Mouse (Mus musculus) kidney, postnatal 0 days (tissue): Measurements from ENCODE around the gene Fhod1. TPM values are rescaled to one million over a fixed set of nuclear protein-coding genes. Genes with fewer than 3 reads are reported as not detected.
A peak's percentile ranks its signal among the peaks of the same experiment; 100 is the strongest.

Experiments
- ATAC-seq: fragments of 200-750 bp; cut with Nextera tagmentation; replicated peaks from 2 replicates; pipeline ENCODE4 v1.8.0; 2017; ENCODE audit warnings: low read depth, moderate number of reproducible peaks, moderate TSS enrichment, moderate library complexity; ENCODE audit not compliant: low FRiP score
- DNase-seq: peaks from one replicate; pipeline ENCODE4 v3.0.0-alpha.2; 2016; ENCODE audit warnings: low spot score
- H3K27ac ChIP-seq: fragments of 300-500 bp; sonication (generic); 2 replicates; pipeline ENCODE4 v1.5.1; 2014; ENCODE audit warnings: mild to moderate bottlenecking
- H3K27me3 ChIP-seq: fragments of 300-500 bp; sonication (generic); 2 replicates; pipeline ENCODE4 v1.6.1; 2014; ENCODE audit warnings: low read length, mixed read lengths; ENCODE audit not compliant: insufficient read depth
- H3K36me3 ChIP-seq: fragments of 300-500 bp; sonication (generic); 2 replicates; pipeline ENCODE4 v1.6.1; 2014; ENCODE audit warnings: low read length, mixed read lengths; ENCODE audit not compliant: insufficient read depth
- H3K4me1 ChIP-seq: fragments of 300-500 bp; sonication (generic); replicated peaks from 2 replicates; pipeline ENCODE4 v1.6.1; 2014; ENCODE audit warnings: antibody characterized with exemption, low read length, mixed read lengths; ENCODE audit not compliant: insufficient read depth
- H3K4me2 ChIP-seq: fragments of 300-500 bp; sonication (generic); 2 replicates; pipeline ENCODE4 v1.6.1; 2014; ENCODE audit warnings: mild to moderate bottlenecking, low read length, moderate library complexity, mixed read lengths
- H3K4me3 ChIP-seq: fragments of 300-500 bp; sonication (generic); replicated peaks from 2 replicates; pipeline ENCODE4 v1.5.1; 2014; ENCODE audit warnings: low read depth, low read length
- H3K9ac ChIP-seq: fragments of 300-500 bp; sonication (generic); 2 replicates; pipeline ENCODE4 v1.6.1; 2014; ENCODE audit warnings: low read depth, low read length
- H3K9me3 ChIP-seq: fragments of 300-500 bp; sonication (generic); replicated peaks from 2 replicates; pipeline ENCODE4 v1.6.1; 2016; ENCODE audit warnings: low read length, inconsistent platforms, mixed read lengths
- CTCF ChIP-seq: IDR thresholded peaks from 2 replicates; pipeline ENCODE4 v1.5.1; 2016; ENCODE audit warnings: antibody characterized with exemption, low read depth, mild to moderate bottlenecking, moderate library complexity
- WGBS: fragments of 180-500 bp; shearing (Covaris S2); extraction: QIAGEN DNeasy Blood & Tissue Kit; methylation state at CpG from one replicate; pipeline ENCODE4 v1.1.7; 2014; 5-methylcytosine and 5-hydroxymethylcytosine counted together
- polyA plus RNA-seq: library from polyadenylated mRNA; unstranded; fragments of >200 nt; fragmentation: Nextera tagmentation; extraction: Ambion mirVana; gene quantifications from 2 replicates; pipeline ENCODE4 v1.2.1, GENCODE M21; 2015

Fhod1 gene
- polyA plus RNA-seq, 1 experiment from 2014 or later: 1.8 TPM

GRCm38 (mm10) chr8:105303874-105304273 is 43.9 kb downstream of the Fhod1 start:
- no peak overlapping the region for H3K9ac ChIP-seq
- peaks cover 15% of the 10 kb centered on the region; the same call in 1 of the 2 replicates for H3K4me1 ChIP-seq
- H3K4me2 ChIP-seq: no peak overlapping the region
- no peak overlapping the region for H3K27ac ChIP-seq
- 67% methylated on average over 9 of the region's 9 CpGs for WGBS
- H3K36me3 ChIP-seq: peaks cover 40% of the 10 kb centered on the region
- no peaks in the 10 kb centered on the region for H3K27me3 ChIP-seq
- no peak for TF ChIP-seq CTCF
- no peak overlapping the region for H3K4me3 ChIP-seq
- ATAC-seq (no peak), DNase-seq (no peak)
- H3K9me3 ChIP-seq: no peaks in the 10 kb centered on the region

GRCm38 (mm10) chr8:105303396-105303795 is 44.4 kb downstream of the Fhod1 start:
- DNase-seq (no peak), ATAC-seq (no peak)
- Histone ChIP-seq H3K4me1 (peaks cover 19% of the 10 kb centered on the region; the same call in 1 of the 2 replicates), H3K27ac (no peak overlapping the region), H3K27me3 (no peaks in the 10 kb centered on the region), H3K4me3 (no peak overlapping the region), H3K9ac (no peak overlapping the region), H3K4me2 (no peak overlapping the region), H3K36me3 (peaks cover 39% of the 10 kb centered on the region), H3K9me3 (no peaks in the 10 kb centered on the region)
- no peak for TF ChIP-seq CTCF
- whole genome bisulfite sequencing: 80% methylated on average over 8 of the region's 8 CpGs

GRCm38 (mm10) chr8:105299962-105300361 is 47.8 kb downstream of the Fhod1 start:
- 95% methylated on average over 8 of the region's 8 CpGs for WGBS
- TF ChIP-seq CTCF: no peak
- Histone ChIP-seq H3K27ac (no peak overlapping the region), H3K9me3 (no peaks in the 10 kb centered on the region), H3K4me2 (no peak overlapping the region), H3K27me3 (no peaks in the 10 kb centered on the region), H3K9ac (no peak overlapping the region), H3K36me3 (peaks cover 39% of the 10 kb centered on the region), H3K4me3 (no peak overlapping the region), H3K4me1 (peaks cover 11% of the 10 kb centered on the region)
- DNase-seq (no peak), ATAC-seq (no peak)

- H3K4me1 ChIP-seq: peaks cover 11% of the 10 kb centered on the region
- H3K9me3 ChIP-seq: no peaks in the 10 kb centered on the region
- ATAC-seq: no peak
- H3K9ac ChIP-seq: peak overlapping the region; percentile 95
- peak overlapping the region; percentile 88 for H3K4me2 ChIP-seq
- H3K27ac ChIP-seq: peak overlapping the region; percentile 79
- peak overlapping the region; percentile 95 for H3K4me3 ChIP-seq
- 62% methylated on average over 18 of the region's 18 CpGs for WGBS
- H3K27me3 ChIP-seq: no peaks in the 10 kb centered on the region
- no peak for TF ChIP-seq CTCF
- no peak for DNase-seq
- H3K36me3 ChIP-seq: peaks cover 33% of the 10 kb centered on the region
Measured at GRCm38 (mm10) chr8:105298351-105299252, 49.2 kb downstream of the Fhod1 start.

- H3K36me3 ChIP-seq: peaks cover 25% of the 10 kb centered on the region
- H3K9ac ChIP-seq: peak within 1 kb of the TSS; percentile 95
- under 1% methylated on average over 58 of the region's 58 CpGs for WGBS
- peak within 1 kb of the TSS; percentile 95 for H3K4me3 ChIP-seq
- H3K4me2 ChIP-seq: peak within 1 kb of the TSS; percentile 88
- H3K27ac ChIP-seq: peak within 1 kb of the TSS; percentile 79
- ATAC-seq: peak; percentile 84
- H3K27me3 ChIP-seq: no peaks in the 10 kb centered on the region
- peak; percentile 97 for DNase-seq
- no peak for TF ChIP-seq CTCF
- H3K4me1 ChIP-seq: peaks cover 11% of the 10 kb centered on the region
- H3K9me3 ChIP-seq: no peaks in the 10 kb centered on the region
Measured at GRCm38 (mm10) chr8:105297511-105298192, 50.1 kb downstream of the Fhod1 start, which contains the start of gene E2f4. Gene E2f4 (plus strand): TSS chr8:105297663.

- no peaks in the 10 kb centered on the region for H3K9me3 ChIP-seq
- H3K27ac ChIP-seq: peak within 1 kb of the TSS; percentile 76
- ATAC-seq (no peak), DNase-seq (peak; percentile 59)
- WGBS: 53% methylated on average over 11 of the region's 11 CpGs
- TF ChIP-seq CTCF: no peak
- H3K4me1 ChIP-seq: peaks cover 11% of the 10 kb centered on the region
- H3K9ac ChIP-seq: 0 out of 2 replicates have a peak within 1 kb of the TSS, but pooled peaks have one; percentile 13
- peak within 1 kb of the TSS; percentile 88 for H3K4me2 ChIP-seq
- peak within 1 kb of the TSS; percentile 95 for H3K4me3 ChIP-seq
- no peaks in the 10 kb centered on the region for H3K27me3 ChIP-seq
- peaks cover 16% of the 10 kb centered on the region for H3K36me3 ChIP-seq
Measured at GRCm38 (mm10) chr8:105295895-105296573, 51.7 kb downstream of the Fhod1 start, which contains the start of gene Exoc3l. Gene Exoc3l (minus strand): TSS chr8:105296101.
